Mouse (Mus musculus) spleen, adult 2 months (tissue): ENCODE data around the gene Agpat3. TPM values are rescaled to one million over a fixed set of nuclear protein-coding genes. Genes with fewer than 3 reads are reported as not detected.

Source experiments
- DNase-seq, 2 experiments: peaks; one replicate each; pipeline versions ENCODE4 v3.0.0 to v3.0.0-alpha.2; 2012 to 2021; ENCODE audit warnings: low spot score in 2 of 2, low read depth in 1 of 2
- H3K27ac ChIP-seq: fragments of 200-500 bp; 2 replicates; pipeline ENCODE4 v1.5.1; 2012; ENCODE audit warnings: low read length, inconsistent platforms; ENCODE audit not compliant: insufficient read depth
- H3K27me3 ChIP-seq: fragments of 200-500 bp; 2 replicates; pipeline ENCODE4 v1.6.1; 2012; ENCODE audit warnings: mild to moderate bottlenecking, moderate library complexity, low read length, inconsistent platforms; ENCODE audit not compliant: control insufficient read depth, insufficient read depth
- H3K36me3 ChIP-seq: fragments of 200-500 bp; 2 replicates; pipeline ENCODE4 v1.6.1; 2012; ENCODE audit warnings: mild to moderate bottlenecking, low read length, inconsistent platforms; ENCODE audit not compliant: control insufficient read depth, insufficient read depth
- H3K4me1 ChIP-seq: fragments of 200-500 bp; 2 replicates; pipeline ENCODE4 v1.6.1; 2011; ENCODE audit warnings: inconsistent platforms; ENCODE audit not compliant: control insufficient read depth, insufficient read depth, insufficient read length
- H3K4me3 ChIP-seq: fragments of 200-500 bp; 2 replicates; pipeline ENCODE4 v1.5.1; 2011; ENCODE audit warnings: mild to moderate bottlenecking, inconsistent platforms; ENCODE audit not compliant: insufficient read depth, insufficient read length; ENCODE audit errors: extremely low read depth
- CTCF ChIP-seq: fragments of 200-500 bp; IDR thresholded peaks from 2 replicates; pipeline ENCODE4 v1.5.1; 2011; ENCODE audit warnings: mild to moderate bottlenecking, inconsistent platforms; ENCODE audit not compliant: insufficient read depth, insufficient read length, insufficient replicate concordance; ENCODE audit errors: extremely low read depth
- POLR2A ChIP-seq: fragments of 200-500 bp; IDR thresholded peaks from 2 replicates; pipeline ENCODE4 v1.6.1; 2011; ENCODE audit warnings: low read depth, low read length, inconsistent platforms
- WGBS: fragments of 180-500 bp; shearing (Covaris S2); methylation state at CpG from one replicate; pipeline ENCODE4 v1.1.7; 2018; 5-methylcytosine and 5-hydroxymethylcytosine counted together
- polyA plus RNA-seq: library from polyadenylated mRNA; depleted of rRNA; stranded (reverse); fragments of >200 nt; gene quantifications from 2 replicates; pipeline ENCODE4 v1.2.3, GENCODE M21; 2012

Gene Agpat3
- polyA plus RNA-seq, 1 experiment, result 177 TPM

- H3K36me3 ChIP-seq, result no peaks in the 10 kb centered on the region
- TF ChIP-seq POLR2A (no peak), CTCF (no peak)
- 0 out of 2 replicates have a peak overlapping the region, but pooled peaks have one; percentile 0 for H3K27ac ChIP-seq
- no peaks in the 10 kb centered on the region for H3K27me3 ChIP-seq
- no peak overlapping the region for H3K4me3 ChIP-seq
- peaks cover 34% of the 10 kb centered on the region; the same call in 1 of the 2 replicates for H3K4me1 ChIP-seq
- no peak for DNase-seq
- 61% methylated on average over 4 of the region's 4 CpGs for WGBS
Measured at GRCm38 (mm10) chr10:78300061-78300460, 52.2 kb downstream of the Agpat3 start.

GRCm38 (mm10) chr10:78298651-78299644, 53.3 kb downstream of the Agpat3 start:
- TF ChIP-seq POLR2A (no peak; the same call in 1 of the 2 replicates), CTCF (no peak)
- H3K27me3 ChIP-seq, result no peaks in the 10 kb centered on the region
- DNase-seq, result peak; percentile 32 to 70
- no peaks in the 10 kb centered on the region for H3K36me3 ChIP-seq
- peak overlapping the region; percentile 95 for H3K27ac ChIP-seq
- peak overlapping the region; percentile 39 for H3K4me3 ChIP-seq
- 37% methylated on average over 8 of the region's 8 CpGs for WGBS
- H3K4me1 ChIP-seq, result peaks cover 40% of the 10 kb centered on the region; the same call in 1 of the 2 replicates

- Histone ChIP-seq H3K27ac (peak overlapping the region; percentile 98), H3K27me3 (no peaks in the 10 kb centered on the region), H3K4me1 (peaks cover 33% of the 10 kb centered on the region; the same call in 1 of the 2 replicates), H3K4me3 (peak overlapping the region; percentile 65), H3K36me3 (peaks cover under 1% of the 10 kb centered on the region; the same call in 1 of the 2 replicates)
- peak; percentile 93 to 94 for DNase-seq
- TF ChIP-seq CTCF (no peak), POLR2A (peak; percentile 97)
- 2% methylated on average over 15 of the region's 15 CpGs for WGBS
Measured at GRCm38 (mm10) chr10:78297576-78298484, 54.5 kb downstream of the Agpat3 start.

DNA sequence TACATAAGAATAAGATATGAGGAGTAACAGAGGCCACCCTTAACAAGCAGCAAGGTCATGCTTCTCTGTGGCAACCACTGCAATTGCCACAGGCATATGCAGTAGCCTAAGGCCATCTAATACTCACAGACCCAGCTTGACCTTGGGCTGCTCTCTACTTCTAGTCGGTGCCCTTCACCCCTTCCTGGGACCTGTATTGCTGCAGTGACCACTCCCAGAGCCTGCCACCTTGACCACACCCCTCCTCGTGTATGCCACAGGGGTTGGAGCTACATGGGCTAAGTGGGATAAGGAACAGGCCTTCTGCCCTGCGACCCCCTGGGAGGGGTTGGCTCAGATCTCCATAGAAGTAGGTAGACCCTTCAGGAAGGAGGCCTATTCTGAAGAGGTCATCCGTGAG, 55.3 kb downstream of the Agpat3 start:
- no peak for TF ChIP-seq CTCF
- no peak for TF ChIP-seq POLR2A
- DNase-seq, result no peak
- Histone ChIP-seq H3K27ac (peak overlapping the region; percentile 98), H3K27me3 (no peaks in the 10 kb centered on the region), H3K4me1 (peaks cover 33% of the 10 kb centered on the region; the same call in 1 of the 2 replicates), H3K4me3 (peak overlapping the region; percentile 65), H3K36me3 (peaks cover 2% of the 10 kb centered on the region; the same call in 1 of the 2 replicates)
- 33% methylated on average over 4 of the region's 4 CpGs for WGBS

DNA sequence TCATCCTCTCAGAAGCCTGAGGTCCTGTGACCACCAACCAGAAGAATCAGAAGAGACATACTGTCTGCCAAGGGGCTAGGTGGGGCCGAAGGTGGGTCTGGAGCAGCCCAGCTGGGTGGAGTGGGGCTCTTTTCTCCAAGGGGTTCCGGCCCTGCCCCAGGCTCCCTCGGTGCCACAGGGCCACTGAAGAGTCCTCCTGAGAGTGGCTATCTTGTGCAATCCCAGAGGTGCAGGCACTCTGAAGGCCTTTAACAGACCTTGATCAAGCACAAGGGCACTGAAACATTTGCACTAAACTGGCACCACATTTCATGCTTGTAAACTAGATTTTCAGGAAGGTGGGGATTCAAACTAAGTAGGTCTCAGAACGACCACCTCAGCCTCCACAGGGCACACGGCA, 55.9 kb downstream of the Agpat3 start:
- H3K36me3 ChIP-seq, result peaks cover 2% of the 10 kb centered on the region; the same call in 1 of the 2 replicates
- H3K27me3 ChIP-seq, result no peaks in the 10 kb centered on the region
- no peak for DNase-seq
- peak overlapping the region; percentile 36 for H3K27ac ChIP-seq
- H3K4me3 ChIP-seq, result no peak overlapping the region; the same call in 1 of the 2 replicates
- 64% methylated on average over 5 of the region's 5 CpGs for WGBS
- TF ChIP-seq POLR2A, result no peak
- no peak for TF ChIP-seq CTCF
- peaks cover 33% of the 10 kb centered on the region; the same call in 1 of the 2 replicates for H3K4me1 ChIP-seq

- 81% methylated on average over 1 of the region's 1 CpGs for WGBS
- DNase-seq, result no peak
- Histone ChIP-seq H3K27me3 (no peaks in the 10 kb centered on the region), H3K4me3 (no peak overlapping the region), H3K36me3 (peaks cover 2% of the 10 kb centered on the region; the same call in 1 of the 2 replicates), H3K4me1 (peaks cover 25% of the 10 kb centered on the region; the same call in 1 of the 2 replicates), H3K27ac (no peak overlapping the region)
- TF ChIP-seq CTCF (no peak), POLR2A (no peak)
Measured at GRCm38 (mm10) chr10:78293576-78293975, 58.7 kb downstream of the Agpat3 start.
